Mouse (Mus musculus) thymus, postnatal 0 days (tissue): ENCODE measurements around the gene Frmpd3. TPM values are rescaled to one million over a fixed set of nuclear protein-coding genes. Genes with fewer than 3 reads are reported as not detected.
"Not testable (repeated sequence)": the region's sequence is repeated elsewhere in the genome, so short reads cannot be mapped to it uniquely, and the experiment has no call there.

Experiments
- DNase-seq: peaks from one replicate; pipeline ENCODE4 v3.0.0-alpha.2; 2015; ENCODE audit warnings: low spot score
- polyA plus RNA-seq: library from polyadenylated mRNA; unstranded; fragments of >200 nt; fragmentation: Nextera tagmentation; extraction: Ambion mirVana; gene quantifications from 2 replicates; pipeline ENCODE4 v1.2.1, GENCODE M21; 2015

The Frmpd3 gene
- not detected in 2 replicates for polyA plus RNA-seq

GRCm38 (mm10) chrX:140341656-140342392, at the start of gene Frmpd3:
Gene Frmpd3, plus strand, starts transcription at chrX:140342263.
- DNase-seq, result no peak

- no peak for DNase-seq
Measured at GRCm38 (mm10) chrX:140303731-140304130, 38.3 kb upstream of the Frmpd3 start.

GRCm38 (mm10) chrX:140305652-140306051, 36.4 kb upstream of the Frmpd3 start:
- DNase-seq, result no peak

GRCm38 (mm10) chrX:140317931-140318330, 24.1 kb upstream of the Frmpd3 start:
- DNase-seq, result no peak

GRCm38 (mm10) chrX:140319131-140319530, 22.9 kb upstream of the Frmpd3 start:
- DNase-seq, result no peak

- not testable (repeated sequence) for DNase-seq
Measured at GRCm38 (mm10) chrX:140320671-140321070, 21.4 kb upstream of the Frmpd3 start.

GRCm38 (mm10) chrX:140342393-140343163, 515 bp downstream of the Frmpd3 start:
- DNase-seq, result no peak

GRCm38 (mm10) chrX:140375628-140376027, 33.6 kb downstream of the Frmpd3 start:
- DNase-seq, result no peak

- DNase-seq, result no peak
Measured at GRCm38 (mm10) chrX:140399986-140400385, 57.9 kb downstream of the Frmpd3 start.

- DNase-seq, result no peak
Measured at GRCm38 (mm10) chrX:140402904-140403303, 60.8 kb downstream of the Frmpd3 start.

GRCm38 (mm10) chrX:140406079-140406478, 64.0 kb downstream of the Frmpd3 start:
- DNase-seq, result no peak

GRCm38 (mm10) chrX:140406501-140406900, 64.4 kb downstream of the Frmpd3 start:
- DNase-seq, result no peak

GRCm38 (mm10) chrX:140407593-140407992, 65.5 kb downstream of the Frmpd3 start:
- no peak for DNase-seq

GRCm38 (mm10) chrX:140418467-140418866, 76.4 kb downstream of the Frmpd3 start:
- no peak for DNase-seq

GRCm38 (mm10) chrX:140427124-140427523, 85.1 kb downstream of the Frmpd3 start:
- DNase-seq, result no peak

- DNase-seq, result peak; percentile 15
Measured at GRCm38 (mm10) chrX:140428252-140428651, 86.2 kb downstream of the Frmpd3 start.

GRCm38 (mm10) chrX:140429985-140430384, 87.9 kb downstream of the Frmpd3 start:
- DNase-seq, result no peak

GRCm38 (mm10) chrX:140430506-140430905, 88.4 kb downstream of the Frmpd3 start:
- no peak for DNase-seq

GRCm38 (mm10) chrX:140431981-140432380, 89.9 kb downstream of the Frmpd3 start:
- DNase-seq, result no peak

GRCm38 (mm10) chrX:140432786-140433185, 90.7 kb downstream of the Frmpd3 start:
- no peak for DNase-seq

- DNase-seq, result no peak
Measured at GRCm38 (mm10) chrX:140437906-140438305, 95.8 kb downstream of the Frmpd3 start.

- no peak for DNase-seq
Measured at GRCm38 (mm10) chrX:140445551-140445950, 103.5 kb downstream of the Frmpd3 start.

- DNase-seq, result no peak
Measured at GRCm38 (mm10) chrX:140450071-140450470, 108.0 kb downstream of the Frmpd3 start.
